Mouse (Mus musculus): ENCODE measurements at regions not wholly inside any gene's neighbourhood (a gene's known extent, or its start where the extent isn't known, plus 50 kb on each side); places are given as distances from the start of the nearest gene placed in this dataset.

DNA sequence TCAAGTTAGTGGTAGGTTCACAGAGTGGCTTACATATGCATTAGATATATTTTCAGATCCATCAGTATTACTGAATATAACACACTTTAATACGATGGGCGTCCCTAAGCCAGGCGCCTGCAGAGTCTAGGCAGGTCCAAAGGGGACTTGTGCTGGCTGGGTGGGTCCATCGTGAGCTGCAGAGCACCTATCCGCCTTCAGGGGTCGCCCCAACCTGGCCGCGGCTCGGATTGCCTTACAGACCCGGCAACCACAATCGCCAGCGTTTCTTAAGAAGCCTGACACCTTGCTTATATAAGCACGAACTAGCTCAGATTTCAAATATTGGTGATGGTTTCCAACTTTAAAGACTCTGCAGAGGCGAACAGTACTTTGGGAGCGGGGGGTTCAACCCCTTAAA is 227.3 kb downstream of the Gm11011 start:
- peak; percentile 30 to 57 for DNase-seq (ENCODE audit: low spot score in 2 of 2)

DNA sequence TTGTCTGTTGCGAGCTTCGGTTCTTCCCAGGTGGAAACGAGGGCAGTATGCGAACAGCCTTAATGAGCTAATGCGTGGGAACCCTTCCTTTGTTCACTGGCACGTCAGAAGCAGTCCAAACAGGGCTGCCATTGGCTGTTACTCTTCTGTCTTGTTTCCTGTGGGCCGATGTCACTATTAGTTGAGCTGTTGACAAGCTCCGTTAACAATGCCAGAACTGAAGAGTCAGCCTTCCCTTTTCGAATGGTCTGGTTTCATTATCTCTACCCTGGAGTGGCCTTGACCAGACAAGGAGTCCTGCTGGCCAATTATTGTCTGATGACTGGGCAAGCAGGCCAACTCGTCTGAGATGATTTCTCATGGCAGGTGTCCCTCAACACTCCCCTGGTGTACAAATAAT is 230.1 kb downstream of the Gm11011 start:
- no peak for DNase-seq (ENCODE audit: low spot score in 2 of 2)

DNA sequence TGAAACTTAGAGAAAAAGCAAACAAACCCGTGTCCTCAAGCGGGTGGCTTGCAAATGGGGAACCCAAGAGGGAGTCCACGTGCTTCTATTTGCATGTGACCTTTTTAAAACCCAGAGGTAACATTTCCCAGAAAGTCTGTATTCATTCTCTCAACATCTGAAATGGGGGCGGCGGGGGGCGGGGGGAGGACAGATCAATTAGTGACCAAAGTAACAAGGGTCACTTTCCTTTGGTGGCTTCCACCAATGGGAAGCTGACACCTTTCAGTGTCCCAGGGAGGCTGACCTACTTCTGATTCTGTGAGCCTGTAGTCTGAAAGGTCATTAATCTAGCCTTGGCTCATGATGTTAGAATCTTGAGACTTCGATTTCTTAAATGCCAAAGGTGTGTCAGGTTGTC is 236.0 kb downstream of the Gm11011 start:
- no peak for DNase-seq (ENCODE audit: low spot score in 2 of 2)

DNA sequence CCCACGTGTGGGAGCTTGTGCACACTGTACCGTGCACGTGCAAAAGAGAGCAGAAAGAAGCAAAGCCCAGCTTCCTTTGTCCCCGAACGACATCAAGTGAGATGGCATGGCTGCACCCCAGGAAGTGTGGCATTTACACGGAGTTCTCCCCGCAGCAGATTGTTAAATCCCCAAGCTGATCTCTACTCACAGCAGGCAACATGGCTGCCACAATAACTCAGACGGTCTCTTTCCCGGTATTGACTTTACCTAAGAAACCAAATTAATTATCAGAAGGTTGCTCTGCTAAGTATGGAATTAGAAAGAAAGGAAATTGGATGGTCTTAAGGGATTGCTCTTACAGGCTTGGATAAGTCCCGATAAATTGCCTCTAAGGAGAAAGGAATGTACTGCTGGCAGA is 241.4 kb downstream of the Gm11011 start:
- no peak for DNase-seq (ENCODE audit: low spot score in 2 of 2)

DNA sequence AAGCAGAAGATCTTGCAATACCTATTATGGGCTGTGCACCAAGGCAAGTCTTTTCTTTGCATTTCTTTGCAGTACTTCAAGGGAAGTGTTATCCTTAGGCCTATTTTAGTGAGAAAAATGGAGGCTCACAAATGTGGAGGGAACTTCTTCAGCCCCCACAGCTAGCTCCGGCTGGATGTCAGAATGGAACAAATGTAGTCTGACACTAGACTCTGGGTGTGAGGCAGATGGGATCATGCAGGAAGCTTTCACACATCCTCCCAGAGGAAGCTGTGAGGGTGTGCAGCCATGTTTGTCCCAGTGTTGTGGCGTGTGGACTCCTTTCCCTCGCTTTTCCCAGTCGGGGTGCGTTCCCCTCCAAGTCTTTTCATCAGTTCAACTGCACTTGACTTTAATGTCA is 268.0 kb downstream of the Gm11011 start:
- DNase-seq (ENCODE audit: low spot score in 2 of 2), result no peak

DNA sequence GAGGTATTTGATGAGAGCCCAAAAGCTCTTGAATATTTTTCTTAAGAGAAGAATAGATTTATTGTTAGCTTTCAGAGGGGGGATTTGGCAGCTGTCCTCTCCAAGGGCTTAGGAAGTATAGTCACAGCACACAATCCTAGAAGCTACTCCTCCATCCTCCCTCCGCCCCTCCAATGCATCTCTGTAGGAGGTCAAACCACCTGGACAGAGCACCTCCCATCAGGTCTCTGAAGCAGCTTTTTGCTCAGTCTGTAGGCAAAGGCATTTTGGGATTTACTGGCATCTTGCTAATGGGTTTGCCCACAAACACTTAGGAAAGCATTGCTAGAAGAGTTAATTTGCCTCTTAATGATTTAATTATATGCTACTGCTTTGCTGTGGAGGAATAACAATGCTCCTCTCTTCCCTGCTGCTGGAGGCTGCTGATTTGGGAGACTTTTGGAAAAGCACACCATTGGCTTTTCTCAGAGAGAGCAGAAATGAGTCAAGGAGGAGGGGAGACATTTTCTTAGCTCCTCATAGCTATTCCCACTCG is 273.1 kb downstream of the Gm11011 start:
- no peak for DNase-seq (ENCODE audit: low spot score in 2 of 2)

- no peak for DNase-seq (ENCODE audit: low spot score in 2 of 2)
Observed at GRCm38 (mm10) chr2:169311821-169312220, 275.7 kb downstream of the Gm11011 start.

DNA sequence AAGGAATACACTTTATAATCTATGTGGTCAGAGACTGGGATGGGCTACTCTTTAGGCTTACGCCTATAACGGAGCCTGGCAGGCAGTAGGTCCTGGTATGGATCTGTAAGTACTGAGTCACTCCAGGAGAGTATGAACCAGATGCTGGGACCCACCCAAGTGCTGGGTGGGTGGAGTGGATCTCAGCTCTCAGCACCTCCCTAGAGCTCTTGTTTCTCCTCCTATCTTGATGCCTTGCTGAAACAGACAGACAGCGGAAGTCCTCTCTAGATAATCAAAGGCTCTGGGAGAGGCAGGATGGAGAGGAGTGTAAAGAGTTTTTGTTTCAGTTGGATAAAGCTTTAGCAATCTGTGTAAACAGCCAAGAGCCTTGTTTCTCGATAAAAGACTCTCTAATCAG is 276.2 kb downstream of the Gm11011 start:
- no peak for DNase-seq (ENCODE audit: low spot score in 2 of 2)

DNA sequence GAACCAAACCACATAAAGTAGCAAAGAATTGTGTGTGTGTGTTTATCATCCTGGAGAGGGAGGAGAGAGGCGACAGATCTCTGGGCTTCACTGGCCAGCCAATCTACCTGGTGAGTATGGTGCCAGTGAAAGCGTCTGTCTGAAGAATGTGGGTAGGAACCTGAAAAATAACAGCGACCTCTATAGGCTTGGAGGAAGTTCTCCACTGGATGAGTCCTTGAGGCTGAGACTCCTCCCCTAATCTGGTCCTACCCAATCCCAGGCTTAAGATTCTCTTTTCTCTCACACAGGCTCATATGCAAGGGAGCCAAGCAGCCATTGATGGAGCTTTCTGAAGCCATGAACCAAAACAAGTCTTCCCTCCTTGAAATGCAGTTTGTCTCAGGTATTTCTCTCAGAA is 283.2 kb downstream of the Gm11011 start:
- no peak for DNase-seq (ENCODE audit: low spot score in 2 of 2)

- DNase-seq (ENCODE audit: low spot score in 2 of 2), result no peak
Observed at GRCm38 (mm10) chr2:169300966-169301365, 286.6 kb downstream of the Gm11011 start.

DNA sequence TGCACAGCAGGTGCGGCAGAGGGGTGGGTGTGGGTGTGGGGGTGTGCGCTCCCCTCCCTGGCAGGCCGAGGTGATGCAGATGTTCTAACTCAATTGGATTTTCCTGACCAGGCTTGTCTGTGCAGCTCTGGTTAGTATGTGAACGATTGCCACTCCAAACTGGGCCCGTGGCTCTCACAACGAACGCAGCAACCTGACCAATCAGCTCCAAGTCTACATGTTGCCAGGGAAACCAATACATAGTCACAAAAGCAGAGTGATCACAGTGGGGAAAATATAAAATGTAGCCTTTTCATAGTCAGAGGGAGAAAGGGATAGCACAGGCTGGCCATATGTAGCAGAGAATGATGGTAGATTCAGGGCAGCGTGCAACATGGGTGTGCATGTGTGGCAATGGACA is 287.1 kb downstream of the Gm11011 start:
- DNase-seq (ENCODE audit: low spot score in 2 of 2), result peak; percentile 16 to 37

GRCm38 (mm10) chr2:169297841-169298627 is 289.5 kb downstream of the Gm11011 start:
- peak; percentile 40 to 50 for DNase-seq (ENCODE audit: low spot score in 2 of 2)

DNA sequence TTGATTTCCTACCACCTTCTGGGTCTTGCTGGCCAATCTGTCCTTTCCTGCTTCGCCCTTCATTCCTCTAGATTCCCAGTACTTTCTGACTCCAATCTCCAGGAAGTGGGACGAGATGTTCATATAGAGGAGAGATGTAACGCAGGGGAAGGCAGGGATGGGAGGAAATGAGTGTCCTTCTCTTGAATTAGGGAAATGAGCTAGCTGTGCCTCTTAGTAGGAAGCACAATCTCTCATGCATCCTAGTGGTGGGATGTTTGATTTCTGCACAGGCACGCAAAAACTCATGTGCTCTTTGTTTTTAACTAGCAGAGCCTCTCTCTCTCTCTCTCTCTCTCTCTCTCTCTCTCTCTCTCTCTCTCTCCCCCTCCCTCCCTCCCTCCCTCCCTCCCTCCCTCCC is 290.3 kb downstream of the Gm11011 start:
- no peak for DNase-seq (ENCODE audit: low spot score in 2 of 2)

DNA sequence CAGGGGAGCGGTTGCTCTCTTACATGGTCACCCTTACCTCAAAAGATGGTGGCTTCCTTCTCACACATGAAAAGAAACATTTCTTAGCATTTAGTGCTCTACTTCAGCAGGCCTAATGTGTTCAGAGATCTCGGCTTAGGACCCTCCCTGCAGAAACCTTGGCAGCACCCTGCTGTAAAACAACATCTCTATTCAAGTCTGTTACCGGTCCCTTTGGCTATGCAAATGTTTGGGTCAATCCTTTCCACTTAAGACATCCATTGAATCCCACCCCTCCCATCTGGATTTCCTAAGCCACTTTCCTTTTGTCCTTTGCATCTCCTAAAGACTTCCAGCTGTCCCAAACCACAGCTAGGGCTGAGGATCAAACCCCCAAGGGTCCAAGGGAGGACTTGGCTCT is 294.2 kb downstream of the Gm11011 start:
- no peak for DNase-seq (ENCODE audit: low spot score in 2 of 2)

DNA sequence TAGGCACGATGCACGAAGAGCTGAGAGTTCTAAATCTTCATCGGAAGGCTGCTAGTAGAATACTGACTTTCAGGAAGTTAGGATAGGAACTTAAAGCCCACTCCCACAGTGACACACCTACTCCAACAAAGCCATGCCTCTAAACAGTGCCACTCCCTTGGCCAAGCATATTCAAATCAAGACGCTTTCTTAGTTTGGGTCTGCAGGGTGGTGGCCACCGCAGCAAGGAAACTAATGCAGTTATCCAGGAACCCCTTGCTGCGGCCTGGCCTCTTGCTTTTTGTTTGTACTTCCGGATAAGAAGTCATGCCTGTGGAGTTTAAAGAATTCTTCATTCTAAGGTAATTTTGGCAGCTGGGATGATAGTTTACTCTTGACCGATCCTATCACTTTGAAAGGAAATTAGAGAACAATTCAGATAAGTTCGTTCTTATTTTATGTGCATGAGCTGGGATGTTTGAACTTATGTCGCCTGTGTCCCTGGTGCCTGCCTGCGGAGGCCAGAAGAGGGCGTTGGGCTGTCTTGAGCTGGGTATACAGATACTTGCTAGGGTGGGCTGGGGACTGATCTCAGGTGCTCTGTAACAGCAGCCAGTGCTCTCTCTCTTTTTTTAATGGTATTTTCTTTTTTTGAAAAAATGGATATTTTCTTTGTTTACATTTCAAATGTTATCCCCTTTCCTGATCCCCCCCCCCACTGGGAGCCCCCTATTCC is 298.5 kb downstream of the Gm11011 start:
- no peak for DNase-seq (ENCODE audit: low spot score in 2 of 2)

- DNase-seq (ENCODE audit: low spot score in 2 of 2), result no peak
Observed at GRCm38 (mm10) chr2:169286701-169287100, 300.8 kb downstream of the Gm11011 start.

- no peak for DNase-seq (ENCODE audit: low spot score in 2 of 2)
Observed at GRCm38 (mm10) chr2:169282508-169283117, 304.9 kb downstream of the Gm11011 start.

DNA sequence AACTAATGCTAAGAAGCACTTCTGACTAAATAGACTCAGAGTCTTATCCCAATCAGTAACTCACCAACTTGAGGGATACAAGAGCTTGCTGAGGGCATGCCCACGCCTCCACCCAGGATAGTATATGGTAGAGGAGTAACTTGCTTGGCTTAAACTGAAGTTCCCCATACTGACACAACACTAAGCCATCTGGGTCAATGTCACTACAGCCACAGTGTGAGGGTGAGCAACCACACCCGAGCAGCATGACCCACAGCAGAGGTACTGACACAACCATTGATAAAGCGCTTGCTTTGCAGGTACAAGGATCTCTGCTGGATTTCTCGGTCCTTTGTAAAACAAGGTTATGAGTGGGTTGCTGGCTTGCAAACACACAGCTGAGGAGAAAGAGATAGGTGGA is 312.2 kb downstream of the Gm11011 start:
- no peak for DNase-seq (ENCODE audit: low spot score in 2 of 2)

GRCm38 (mm10) chr2:169274101-169274500 is 313.4 kb downstream of the Gm11011 start:
- DNase-seq (ENCODE audit: low spot score in 2 of 2), result no peak

GRCm38 (mm10) chr2:169272622-169273021 is 314.9 kb downstream of the Gm11011 start:
- DNase-seq (ENCODE audit: low spot score in 2 of 2), result no peak

DNA sequence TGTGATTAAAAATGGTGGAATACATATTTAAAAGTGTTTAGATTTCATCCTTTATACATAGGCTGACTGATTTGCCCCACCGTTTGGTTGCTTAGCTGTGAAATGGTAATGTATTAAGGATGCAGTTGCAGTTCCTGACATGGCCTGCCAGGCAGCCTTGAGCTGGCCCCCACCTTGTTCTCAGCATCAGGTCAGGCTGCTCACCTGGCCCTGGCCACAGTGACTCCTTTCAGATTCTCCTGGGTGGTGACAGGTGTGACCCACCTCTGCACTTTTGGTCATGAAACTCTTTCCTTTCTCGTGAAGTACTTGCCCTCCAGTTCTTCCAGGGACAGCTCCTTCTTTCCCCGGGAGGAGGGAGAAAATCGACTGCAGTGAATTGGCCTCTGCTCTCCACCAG is 315.5 kb downstream of the Gm11011 start:
- DNase-seq (ENCODE audit: low spot score in 2 of 2), result no peak

GRCm38 (mm10) chr2:169260636-169261035 is 305.2 kb upstream of the Zfp64 start:
- DNase-seq (ENCODE audit: low spot score in 2 of 2), result no peak

Measured in layer of hippocampus, postnatal 10 days (tissue).